Mouse (Mus musculus): ENCODE results near the gene Ccnd1.

- TF ChIP-seq CTCF (IDR thresholded peaks at IDR 0.05; ENCODE audit: low read depth) (no peak), EP300 (IDR thresholded peaks at IDR 0.05; ENCODE audit: low read depth) (no peak)
These were observed 2.5 kb upstream of the Ccnd1 start for GRCm38 (mm10) chr7:144942071-144942743.
